Mouse (Mus musculus): ENCODE data around the gene Tmem132d.
A peak's percentile ranks its signal among the peaks of the same experiment; 100 is the strongest.
"Not testable (repeated sequence)": the region's sequence is repeated elsewhere in the genome, so short reads cannot be mapped to it uniquely, and the experiment has no call there.

Gene Tmem132d

GRCm38 (mm10) chr5:128090578-128090977 lies 342.3 kb downstream of the Tmem132d start:
- no peak for DNase-seq (ENCODE audit: low spot score)

DNA sequence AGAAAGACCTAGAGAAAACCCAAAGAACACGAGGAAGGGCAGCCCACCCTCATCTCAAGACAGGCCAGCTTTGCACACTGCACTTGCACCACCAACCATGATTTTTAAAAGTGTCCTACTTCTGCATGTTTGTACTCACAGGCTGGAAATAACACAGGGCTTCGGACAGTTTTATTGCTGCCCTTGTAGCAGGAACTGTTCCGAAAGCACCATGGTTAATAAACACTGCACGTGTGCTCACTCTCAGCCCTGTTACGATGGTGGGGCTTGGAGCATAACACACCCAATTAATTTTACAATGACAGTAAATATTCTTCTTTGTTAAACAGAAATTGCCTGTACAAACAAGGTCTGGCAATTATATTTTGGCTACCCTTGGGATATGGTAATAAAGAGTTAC lies 357.4 kb downstream of the Tmem132d start:
- DNase-seq (ENCODE audit: low spot score) = no peak

- no peak for DNase-seq (ENCODE audit: low spot score)
These were observed 360.3 kb downstream of the Tmem132d start for GRCm38 (mm10) chr5:128072616-128073015.

DNA sequence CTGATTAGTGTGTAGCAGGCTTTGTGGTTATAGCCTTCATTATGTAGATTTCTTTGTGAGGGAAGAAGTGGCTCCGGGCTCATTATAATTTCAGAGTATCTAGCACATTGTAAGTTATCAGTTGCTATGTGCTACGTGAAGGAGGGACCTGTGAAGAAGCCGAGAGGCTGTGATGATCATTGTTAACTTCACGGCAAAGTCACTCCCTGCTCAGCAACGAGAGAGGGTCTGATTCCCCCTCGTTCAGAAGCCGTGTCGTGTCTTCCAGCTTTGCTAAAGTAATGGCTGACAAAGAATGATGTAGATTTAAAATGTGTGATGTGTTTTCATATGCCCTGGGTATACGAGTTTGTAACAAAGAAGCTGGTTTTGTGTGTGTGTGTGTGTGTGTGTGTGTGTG lies 391.1 kb downstream of the Tmem132d start:
- no peak for DNase-seq (ENCODE audit: low spot score)

GRCm38 (mm10) chr5:128040036-128040435 lies 392.8 kb downstream of the Tmem132d start:
- no peak for DNase-seq (ENCODE audit: low spot score)

- no peak for DNase-seq (ENCODE audit: low spot score)
These were observed 405.8 kb downstream of the Tmem132d start for GRCm38 (mm10) chr5:128027076-128027475.

GRCm38 (mm10) chr5:128004666-128005065 lies 428.2 kb downstream of the Tmem132d start:
- DNase-seq (ENCODE audit: low spot score) = no peak

DNA sequence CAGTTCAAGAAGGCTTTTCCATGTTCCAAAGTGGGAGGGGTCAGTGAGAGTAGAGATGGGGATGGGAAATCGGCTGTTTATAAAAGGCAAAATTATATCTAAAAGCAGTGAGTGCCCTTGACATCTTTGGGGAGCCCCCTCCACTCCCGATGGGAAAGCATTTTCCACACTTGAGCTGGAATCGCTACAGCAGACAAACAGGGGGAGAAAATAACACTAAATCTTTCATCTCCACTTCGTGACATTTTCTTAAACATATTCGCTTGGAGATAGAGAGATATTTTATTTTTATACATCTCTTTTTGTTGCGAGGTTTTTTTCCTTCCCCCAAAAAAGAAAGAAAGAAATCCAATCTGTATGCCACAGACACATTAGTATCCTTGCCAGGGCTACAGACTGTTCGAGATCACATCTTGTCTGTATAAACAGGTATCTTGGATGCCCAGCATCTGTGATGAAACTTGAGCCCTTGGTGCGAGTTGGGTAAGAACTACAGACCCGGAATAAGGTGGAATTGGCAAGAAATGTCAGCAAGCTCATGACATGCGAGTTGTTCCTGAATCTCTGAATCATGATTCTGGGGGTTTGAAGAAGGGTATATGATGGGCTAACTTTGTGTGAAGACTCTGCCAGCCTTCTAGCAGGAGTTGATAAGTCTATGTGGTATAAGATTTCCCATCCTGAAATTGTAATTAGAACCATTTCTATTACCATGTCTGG lies 436.2 kb downstream of the Tmem132d start:
- DNase-seq (ENCODE audit: low spot score) = no peak

GRCm38 (mm10) chr5:127993460-127993859 lies 439.4 kb downstream of the Tmem132d start:
- no peak for DNase-seq (ENCODE audit: low spot score)

DNA sequence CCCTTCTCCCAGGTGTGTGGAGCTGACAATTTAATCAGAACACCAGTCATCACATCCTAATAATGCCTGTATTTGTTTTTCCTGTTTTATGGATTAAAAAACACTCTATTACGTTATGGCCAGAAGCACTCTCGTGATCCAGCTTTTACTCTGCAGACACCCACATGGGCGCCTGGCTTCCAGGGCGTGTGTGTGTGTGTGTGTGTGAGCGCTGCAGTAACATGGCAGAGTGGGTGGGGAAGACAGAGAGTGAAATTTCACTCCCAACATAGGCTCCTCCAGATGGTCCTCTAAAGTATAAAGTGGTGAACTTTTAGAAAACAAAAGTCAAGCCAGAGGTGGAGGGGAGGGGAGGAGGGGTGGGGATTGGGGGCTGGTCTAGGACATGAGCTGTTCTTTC lies 442.1 kb downstream of the Tmem132d start:
- no peak for DNase-seq (ENCODE audit: low spot score)

GRCm38 (mm10) chr5:127980003-127980358 lies 452.9 kb downstream of the Tmem132d start:
- DNase-seq (ENCODE audit: low spot score) = not testable (repeated sequence)

DNA sequence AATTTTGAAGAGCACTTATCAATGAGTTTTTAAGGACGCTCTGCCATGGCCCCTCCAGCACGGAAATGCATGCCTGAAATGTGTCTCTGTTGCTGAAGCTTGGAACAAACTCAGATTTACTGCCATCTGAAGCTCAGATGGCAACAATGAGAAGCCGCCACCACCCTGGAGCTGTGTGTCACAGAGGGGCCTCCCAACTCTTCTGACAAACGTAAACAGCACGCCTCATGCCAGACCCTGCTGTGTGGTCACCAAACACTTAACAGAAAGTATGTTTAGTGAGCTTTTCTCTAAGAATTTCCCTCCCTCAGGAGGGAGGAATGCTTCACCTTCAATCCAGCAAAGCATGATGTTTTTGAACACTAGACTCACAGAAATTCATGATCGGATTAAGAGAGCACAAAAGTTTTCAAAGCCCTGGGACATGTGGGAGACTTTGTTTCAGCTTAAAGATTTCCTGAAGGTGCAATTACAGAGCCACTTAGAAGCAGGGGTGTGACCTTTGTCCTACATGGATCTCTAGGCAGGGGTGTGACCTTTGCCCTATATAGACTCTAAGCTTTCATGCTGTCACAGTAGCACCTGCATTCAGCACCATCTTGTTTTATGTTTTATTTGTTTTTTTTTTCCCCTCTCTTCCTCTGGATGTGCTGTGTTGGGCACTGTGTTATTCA lies 453.4 kb downstream of the Tmem132d start:
- no peak for DNase-seq (ENCODE audit: low spot score)

DNA sequence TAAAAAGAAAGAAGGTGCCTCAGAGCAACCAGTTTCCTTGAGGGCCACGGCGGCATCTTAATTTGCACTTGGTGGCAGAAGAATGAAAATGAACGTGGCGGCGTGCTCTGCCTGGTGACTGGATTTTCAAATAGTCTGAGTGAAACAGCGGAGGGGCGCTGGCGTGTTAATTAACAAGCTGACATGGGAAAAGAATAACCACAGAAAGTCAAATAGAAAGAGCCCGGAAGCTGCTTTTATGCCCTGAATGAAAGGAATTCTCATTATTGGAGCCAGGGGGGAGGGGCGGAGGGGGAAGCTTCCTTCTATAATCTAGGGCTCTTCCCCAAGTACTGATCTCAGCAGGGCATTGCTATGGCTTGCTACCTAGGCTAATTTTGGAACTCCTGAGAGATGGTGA lies 456.2 kb downstream of the Tmem132d start:
- DNase-seq (ENCODE audit: low spot score) = no peak

- no peak for DNase-seq (ENCODE audit: low spot score)
These were observed 467.2 kb downstream of the Tmem132d start for GRCm38 (mm10) chr5:127965700-127966099.

GRCm38 (mm10) chr5:127962656-127963055 lies 470.2 kb downstream of the Tmem132d start:
- DNase-seq (ENCODE audit: low spot score) = no peak

- DNase-seq (ENCODE audit: low spot score) = no peak
These were observed 476.3 kb downstream of the Tmem132d start for GRCm38 (mm10) chr5:127956511-127957097.

DNA sequence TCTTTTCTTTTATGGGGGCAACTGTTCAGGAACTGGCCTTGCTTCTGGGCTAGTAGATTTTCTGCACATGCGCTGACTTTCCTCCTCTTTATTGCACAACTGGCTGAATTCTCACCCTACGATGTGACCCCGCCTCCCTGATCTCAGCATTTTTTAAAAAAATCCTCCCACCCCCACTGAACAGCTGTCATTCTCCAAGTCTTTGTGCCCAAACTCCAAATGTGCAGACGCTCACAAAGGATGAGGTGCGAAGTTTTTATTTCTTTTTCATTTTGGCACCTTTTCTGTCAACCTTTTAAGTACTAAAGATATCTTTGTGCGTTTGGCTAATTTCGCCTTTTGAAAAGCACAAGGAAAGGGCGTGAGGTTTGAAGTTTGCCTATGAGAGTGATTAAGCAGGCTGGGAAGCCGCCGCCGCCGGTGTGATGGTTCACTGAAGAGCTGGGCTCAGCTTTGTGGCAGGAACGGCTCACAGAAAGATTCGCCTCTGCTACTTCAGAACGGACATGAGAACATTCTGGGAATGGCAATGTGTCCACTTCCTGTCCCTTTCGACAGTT lies 478.6 kb downstream of the Tmem132d start:
- DNase-seq (ENCODE audit: low spot score) = no peak

DNA sequence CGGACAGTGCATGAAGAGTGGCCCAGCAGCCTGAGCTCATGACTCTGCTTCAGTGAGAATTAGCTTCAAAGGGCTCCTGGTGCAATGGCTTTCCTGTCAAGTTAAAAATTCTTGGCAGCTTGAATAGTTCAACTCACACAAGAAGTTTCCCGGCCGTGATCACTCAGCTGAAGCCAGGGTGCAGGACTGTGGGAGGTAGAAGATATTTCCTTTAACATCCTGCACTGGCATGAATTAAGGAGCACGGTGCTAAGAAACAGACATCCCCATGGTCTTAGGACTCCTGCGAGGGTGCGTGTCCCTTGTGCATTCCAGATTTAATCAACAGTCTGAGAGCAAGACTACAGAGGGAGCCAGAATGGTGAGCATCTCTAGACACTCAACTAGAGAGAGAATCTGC lies 480.1 kb downstream of the Tmem132d start:
- no peak for DNase-seq (ENCODE audit: low spot score)

DNA sequence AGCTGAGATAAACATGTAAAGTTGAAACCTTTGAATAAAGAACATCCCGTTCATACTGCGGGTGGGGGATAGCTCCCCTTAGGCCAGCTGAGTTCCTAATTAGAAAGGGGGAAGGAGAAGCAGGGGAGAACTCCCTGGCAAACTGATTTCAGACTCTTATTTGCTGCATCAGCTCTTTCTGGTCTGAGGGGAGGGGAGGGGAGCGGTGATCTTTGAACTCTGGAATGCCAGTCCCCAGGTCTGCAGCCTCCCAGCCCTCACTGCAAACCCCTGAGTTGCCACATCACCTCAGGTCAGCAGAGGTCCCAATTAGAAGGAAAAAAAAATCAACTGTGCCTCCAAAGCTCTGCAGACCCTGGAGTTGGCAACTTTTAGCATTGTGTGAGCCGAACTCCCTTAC lies 482.3 kb downstream of the Tmem132d start:
- no peak for DNase-seq (ENCODE audit: low spot score)

- peak; percentile 56 for DNase-seq (ENCODE audit: low spot score)
These were observed 485.6 kb downstream of the Tmem132d start for GRCm38 (mm10) chr5:127947275-127947674.

DNA sequence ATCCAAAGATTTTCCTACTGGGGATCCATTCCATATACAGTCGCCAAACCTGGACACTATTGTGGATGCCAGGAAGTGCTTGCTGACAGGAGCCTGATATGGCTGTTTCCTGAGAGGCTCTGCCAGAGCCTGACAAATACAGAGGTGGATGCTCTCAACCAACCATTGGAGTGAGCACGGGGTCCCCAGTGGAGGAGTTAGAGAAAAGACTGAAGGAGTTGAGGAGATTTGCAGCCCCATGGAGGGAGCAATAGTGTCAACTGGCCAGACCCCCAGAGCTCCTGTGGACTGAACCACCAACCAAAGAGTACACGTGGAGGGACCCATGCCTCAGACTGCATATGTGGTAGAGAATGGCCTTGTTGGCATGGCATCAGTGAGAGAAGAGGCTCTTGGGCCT lies 490.7 kb downstream of the Tmem132d start:
- DNase-seq (ENCODE audit: low spot score) = not testable (repeated sequence)

GRCm38 (mm10) chr5:127937914-127938313 lies 495.0 kb downstream of the Tmem132d start:
- DNase-seq (ENCODE audit: low spot score) = no peak

GRCm38 (mm10) chr5:127929687-127930086 lies 503.2 kb downstream of the Tmem132d start:
- no peak for DNase-seq (ENCODE audit: low spot score)

Data from testis, postnatal 10 days (tissue).